Mouse (Mus musculus): Measurements from ENCODE around the gene Sgms1. TPM values are rescaled to one million over a fixed set of nuclear protein-coding genes. Genes with fewer than 3 reads are reported as not detected.

The Sgms1 gene
- polyA plus RNA-seq, 1 experiment from 2014 or later: 45.0 TPM

DNA sequence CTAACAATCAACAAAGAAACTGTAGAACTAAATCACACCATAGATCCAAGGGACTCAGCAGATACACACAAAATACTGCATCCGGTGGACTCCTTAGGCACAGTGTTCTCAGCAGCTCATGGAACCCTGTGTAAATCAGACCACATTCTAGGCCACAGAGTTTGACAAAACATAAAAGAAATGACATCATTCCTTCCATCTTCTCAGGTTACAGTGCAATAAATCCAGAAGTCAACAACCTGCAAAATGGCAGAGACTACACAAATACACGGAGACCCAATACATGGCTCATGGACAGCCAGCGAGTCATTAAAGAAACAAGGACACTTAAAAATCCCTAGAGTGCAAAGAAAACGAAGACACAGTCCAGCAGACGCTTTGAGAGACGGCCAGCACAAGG is 51.8 kb downstream of the Sgms1 start:
- H3K4me2 ChIP-seq: no peak overlapping the region
- WGBS: 59% methylated on average over 6 of the region's 6 CpGs
- 0 out of 2 replicates have a peak overlapping the region, but pooled peaks have one; percentile 23 for H3K27ac ChIP-seq (ENCODE audit: poor library complexity, severe bottlenecking)
- peaks cover 61% of the 10 kb centered on the region for H3K4me1 ChIP-seq (replicated peaks)
- H3K9ac ChIP-seq: no peak overlapping the region
- H3K9me3 ChIP-seq (replicated peaks): no peaks in the 10 kb centered on the region
- peaks cover 2% of the 10 kb centered on the region; the same call in 1 of the 2 replicates for H3K36me3 ChIP-seq
- ATAC-seq (ENCODE audit: insufficient number of reproducible peaks, low FRiP score): no peak
- no peaks in the 10 kb centered on the region for H3K27me3 ChIP-seq (replicated peaks)
- no peak overlapping the region for H3K4me3 ChIP-seq

DNA sequence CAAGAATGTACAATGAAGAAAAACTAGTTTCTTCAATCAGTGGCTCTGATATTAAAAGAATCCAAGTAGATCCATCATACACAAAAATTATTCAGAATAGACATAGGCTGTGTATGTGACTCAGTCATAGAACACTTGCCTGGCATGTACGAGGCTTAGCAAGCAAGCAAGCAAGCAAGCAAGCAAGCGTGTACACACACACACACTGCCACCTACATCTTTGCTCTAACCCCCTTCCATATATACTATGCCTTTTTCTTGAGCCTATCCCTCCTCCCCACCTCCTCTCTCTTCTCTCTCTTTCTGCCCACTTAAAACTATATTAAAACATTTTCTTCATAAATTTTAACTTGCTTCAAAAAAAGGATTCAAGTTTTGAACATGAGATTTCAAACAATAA is 54.8 kb downstream of the Sgms1 start:
- H3K27me3 ChIP-seq (replicated peaks): no peaks in the 10 kb centered on the region
- 87% methylated on average over 2 of the region's 2 CpGs for WGBS
- no peak overlapping the region for H3K4me2 ChIP-seq
- H3K4me1 ChIP-seq (replicated peaks): peaks cover 44% of the 10 kb centered on the region
- no peak for ATAC-seq (ENCODE audit: insufficient number of reproducible peaks, low FRiP score)
- H3K9me3 ChIP-seq (replicated peaks): no peaks in the 10 kb centered on the region
- H3K9ac ChIP-seq: no peak overlapping the region
- H3K27ac ChIP-seq (ENCODE audit: poor library complexity, severe bottlenecking): no peak overlapping the region
- H3K36me3 ChIP-seq: peaks cover 2% of the 10 kb centered on the region; the same call in 1 of the 2 replicates
- no peak overlapping the region for H3K4me3 ChIP-seq

GRCm38 (mm10) chr19:32333544-32333943 is 56.0 kb downstream of the Sgms1 start:
- 58% methylated on average over 4 of the region's 4 CpGs for whole genome bisulfite sequencing
- H3K9me3 ChIP-seq (replicated peaks): no peaks in the 10 kb centered on the region
- H3K27ac ChIP-seq (ENCODE audit: poor library complexity, severe bottlenecking): no peak overlapping the region
- H3K36me3 ChIP-seq: no peaks in the 10 kb centered on the region
- H3K9ac ChIP-seq: no peak overlapping the region
- H3K4me2 ChIP-seq: no peak overlapping the region
- no peaks in the 10 kb centered on the region for H3K27me3 ChIP-seq (replicated peaks)
- ATAC-seq (ENCODE audit: insufficient number of reproducible peaks, low FRiP score): no peak
- peaks cover 47% of the 10 kb centered on the region for H3K4me1 ChIP-seq (replicated peaks)
- no peak overlapping the region for H3K4me3 ChIP-seq

DNA sequence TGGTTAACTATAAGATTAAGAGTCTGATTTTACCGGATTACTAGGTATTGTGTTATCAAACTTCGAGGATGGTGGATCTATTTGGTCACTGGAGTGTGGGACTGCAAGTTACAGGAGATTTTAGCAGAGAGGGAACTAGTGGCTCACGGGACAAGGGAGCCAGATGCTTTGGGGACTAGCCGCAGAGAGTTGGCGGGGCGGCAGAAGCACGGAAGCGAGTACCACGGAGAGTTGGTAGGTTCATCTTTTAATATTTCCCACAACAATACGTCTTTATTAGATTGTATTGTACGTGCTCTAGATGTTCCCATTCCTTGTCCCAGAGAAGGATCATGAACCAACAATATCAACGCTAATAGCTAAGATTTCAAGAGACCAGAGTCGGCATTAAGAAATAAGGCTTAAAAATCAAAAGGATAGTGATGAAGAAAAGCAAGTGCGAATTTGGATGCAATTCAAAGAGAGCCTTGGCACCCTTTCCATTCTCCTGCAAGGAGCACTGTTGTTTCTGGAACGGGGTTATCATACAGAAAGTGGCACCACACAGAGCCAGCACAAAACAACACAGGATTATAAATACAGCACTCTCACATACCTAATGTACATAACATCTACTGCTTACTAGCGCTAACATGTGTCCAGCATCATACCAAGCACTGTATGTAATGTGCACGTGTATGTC is 56.6 kb downstream of the Sgms1 start:
- WGBS: 89% methylated on average over 17 of the region's 17 CpGs
- Histone ChIP-seq H3K36me3 (no peaks in the 10 kb centered on the region), H3K9me3 (replicated peaks) (no peaks in the 10 kb centered on the region), H3K9ac (no peak overlapping the region), H3K4me1 (replicated peaks) (peaks cover 47% of the 10 kb centered on the region), H3K4me3 (no peak overlapping the region), H3K27ac (ENCODE audit: poor library complexity, severe bottlenecking) (no peak overlapping the region), H3K4me2 (no peak overlapping the region), H3K27me3 (replicated peaks) (no peaks in the 10 kb centered on the region)
- ATAC-seq (ENCODE audit: insufficient number of reproducible peaks, low FRiP score): no peak

DNA sequence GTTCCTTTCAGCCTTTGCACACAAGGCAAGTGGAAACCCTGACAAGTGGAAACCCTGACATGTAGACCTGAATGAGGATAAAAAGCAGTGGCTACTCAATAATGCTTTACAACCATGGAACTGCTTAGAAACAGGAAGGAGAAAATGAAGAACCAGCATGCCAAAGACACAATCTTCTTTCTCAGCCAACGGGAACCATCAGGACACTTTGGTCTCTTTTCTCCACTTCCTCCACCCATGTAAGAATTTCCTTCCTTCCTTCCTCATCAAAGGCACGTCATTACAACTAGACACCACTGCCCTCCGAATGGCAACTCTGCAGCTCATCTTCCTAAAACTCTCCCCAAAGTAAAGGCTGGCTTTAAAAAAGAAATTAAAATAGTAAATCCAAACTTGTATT is 59.3 kb downstream of the Sgms1 start:
- no peak for ATAC-seq (ENCODE audit: insufficient number of reproducible peaks, low FRiP score)
- Histone ChIP-seq H3K4me3 (no peak overlapping the region), H3K27me3 (replicated peaks) (no peaks in the 10 kb centered on the region), H3K36me3 (no peaks in the 10 kb centered on the region), H3K9me3 (replicated peaks) (no peaks in the 10 kb centered on the region), H3K27ac (ENCODE audit: poor library complexity, severe bottlenecking) (0 out of 2 replicates have a peak overlapping the region, but pooled peaks have one; percentile 1), H3K4me1 (replicated peaks) (peaks cover 49% of the 10 kb centered on the region), H3K9ac (no peak overlapping the region), H3K4me2 (no peak overlapping the region)
- WGBS: 64% methylated on average over 3 of the region's 3 CpGs

- no peak for ATAC-seq (ENCODE audit: insufficient number of reproducible peaks, low FRiP score)
- Histone ChIP-seq H3K36me3 (no peaks in the 10 kb centered on the region), H3K9me3 (replicated peaks) (no peaks in the 10 kb centered on the region), H3K27ac (ENCODE audit: poor library complexity, severe bottlenecking) (no peak overlapping the region), H3K4me1 (replicated peaks) (peaks cover 57% of the 10 kb centered on the region), H3K27me3 (replicated peaks) (no peaks in the 10 kb centered on the region), H3K9ac (no peak overlapping the region), H3K4me3 (no peak overlapping the region), H3K4me2 (no peak overlapping the region)
- WGBS: 80% methylated on average over 5 of the region's 5 CpGs
Observed at GRCm38 (mm10) chr19:32329511-32329910, 60.0 kb downstream of the Sgms1 start.

DNA sequence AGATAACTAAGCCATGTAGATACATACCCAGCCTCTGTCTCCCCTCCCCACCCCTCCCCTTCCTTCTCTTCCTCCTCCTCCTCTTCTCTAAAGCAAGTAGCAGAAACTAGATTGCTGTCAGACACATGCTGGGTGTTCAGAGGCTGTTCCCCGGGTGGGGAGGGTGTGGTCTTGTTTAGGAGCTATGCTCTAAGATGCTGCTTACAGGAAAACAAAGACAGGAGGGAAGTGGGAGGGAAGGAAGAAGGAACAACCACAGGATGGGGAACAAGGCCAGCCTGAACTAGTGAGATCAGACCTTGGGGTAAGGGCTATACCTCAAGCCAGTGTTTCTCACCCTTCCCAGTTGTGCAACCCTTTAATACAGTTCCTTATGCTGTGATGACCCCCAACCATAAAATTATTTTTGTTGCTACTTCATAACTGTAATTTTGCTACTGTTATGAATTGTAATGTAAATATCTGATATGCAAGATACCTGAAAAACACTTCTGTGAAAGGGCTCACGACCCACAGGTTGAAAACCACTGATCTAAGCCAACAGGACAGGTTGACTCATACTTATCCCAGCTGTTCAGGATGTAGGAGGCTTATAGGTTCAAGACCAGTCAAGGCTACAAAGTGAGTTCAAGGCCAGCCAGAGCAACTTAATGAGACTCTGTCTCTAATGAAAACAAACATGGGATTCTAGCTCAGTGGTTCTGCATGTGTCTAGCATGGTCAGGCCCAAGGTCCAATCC is 61.3 kb downstream of the Sgms1 start:
- no peak for ATAC-seq (ENCODE audit: insufficient number of reproducible peaks, low FRiP score)
- H3K4me3 ChIP-seq: no peak overlapping the region
- 51% methylated on average over 2 of the region's 2 CpGs for WGBS
- no peaks in the 10 kb centered on the region for H3K27me3 ChIP-seq (replicated peaks)
- no peak overlapping the region for H3K9ac ChIP-seq
- H3K4me2 ChIP-seq: no peak overlapping the region
- peaks cover 58% of the 10 kb centered on the region for H3K4me1 ChIP-seq (replicated peaks)
- no peak overlapping the region for H3K27ac ChIP-seq (ENCODE audit: poor library complexity, severe bottlenecking)
- no peaks in the 10 kb centered on the region for H3K9me3 ChIP-seq (replicated peaks)
- H3K36me3 ChIP-seq: no peaks in the 10 kb centered on the region

DNA sequence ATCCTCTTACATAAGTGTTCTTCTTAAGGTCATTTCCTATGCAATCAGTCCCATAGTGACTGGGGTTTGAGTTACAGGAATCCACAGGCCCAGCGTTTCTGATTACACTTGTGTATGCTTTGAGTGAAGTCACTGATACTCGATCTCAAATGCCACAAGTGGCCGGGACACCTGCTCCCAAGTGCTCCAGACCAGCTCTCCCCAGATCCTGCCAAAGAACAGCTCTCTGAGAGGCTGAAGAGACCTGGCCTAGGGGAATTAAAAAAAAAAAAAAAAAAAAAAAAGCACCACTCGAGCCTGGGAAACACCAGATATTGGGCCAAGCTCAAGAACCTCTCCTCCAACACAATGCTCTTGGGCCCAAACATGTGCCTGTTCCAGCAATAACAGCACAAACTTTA is 62.9 kb downstream of the Sgms1 start:
- H3K36me3 ChIP-seq: no peaks in the 10 kb centered on the region
- no peaks in the 10 kb centered on the region for H3K27me3 ChIP-seq (replicated peaks)
- ATAC-seq (ENCODE audit: insufficient number of reproducible peaks, low FRiP score): no peak
- H3K9me3 ChIP-seq (replicated peaks): no peaks in the 10 kb centered on the region
- peak overlapping the region; percentile 9; the same call in 1 of the 2 replicates for H3K27ac ChIP-seq (ENCODE audit: poor library complexity, severe bottlenecking)
- no peak overlapping the region for H3K9ac ChIP-seq
- no peak overlapping the region for H3K4me3 ChIP-seq
- WGBS: 15% methylated on average over 4 of the region's 4 CpGs
- H3K4me2 ChIP-seq: no peak overlapping the region
- H3K4me1 ChIP-seq (replicated peaks): peaks cover 65% of the 10 kb centered on the region

DNA sequence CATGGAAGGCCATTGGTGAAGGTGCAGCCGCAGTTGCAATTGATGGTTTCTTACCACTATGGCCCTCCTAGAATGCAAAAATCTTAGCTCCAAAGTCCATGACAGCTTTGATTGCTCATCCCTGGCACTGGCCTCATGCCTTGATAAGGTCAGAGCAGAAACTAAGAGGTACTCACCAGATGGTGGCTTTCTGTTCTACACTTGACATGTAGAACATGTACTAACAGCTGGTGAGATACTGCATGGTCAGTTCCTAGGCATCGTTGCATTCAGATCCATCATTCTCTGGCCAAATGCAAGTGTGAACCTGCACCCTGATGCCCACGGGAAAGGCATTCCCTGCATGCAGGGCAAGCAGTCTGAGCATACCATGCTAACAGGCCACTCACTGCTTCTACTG is 63.4 kb downstream of the Sgms1 start:
- WGBS: 63% methylated on average over 3 of the region's 3 CpGs
- H3K27me3 ChIP-seq (replicated peaks): no peaks in the 10 kb centered on the region
- no peak overlapping the region for H3K9ac ChIP-seq
- H3K9me3 ChIP-seq (replicated peaks): no peaks in the 10 kb centered on the region
- H3K27ac ChIP-seq (ENCODE audit: poor library complexity, severe bottlenecking): 0 out of 2 replicates have a peak overlapping the region, but pooled peaks have one; percentile 9
- no peak overlapping the region for H3K4me2 ChIP-seq
- peaks cover 67% of the 10 kb centered on the region for H3K4me1 ChIP-seq (replicated peaks)
- no peaks in the 10 kb centered on the region for H3K36me3 ChIP-seq
- no peak for ATAC-seq (ENCODE audit: insufficient number of reproducible peaks, low FRiP score)
- no peak overlapping the region for H3K4me3 ChIP-seq

GRCm38 (mm10) chr19:32325100-32325768 is 64.3 kb downstream of the Sgms1 start:
- no peaks in the 10 kb centered on the region for H3K27me3 ChIP-seq (replicated peaks)
- peaks cover 62% of the 10 kb centered on the region for H3K4me1 ChIP-seq (replicated peaks)
- no peak overlapping the region for H3K4me3 ChIP-seq
- peak; percentile 69 for ATAC-seq (ENCODE audit: insufficient number of reproducible peaks, low FRiP score)
- WGBS: 43% methylated on average over 10 of the region's 10 CpGs
- H3K36me3 ChIP-seq: no peaks in the 10 kb centered on the region
- no peaks in the 10 kb centered on the region for H3K9me3 ChIP-seq (replicated peaks)
- H3K4me2 ChIP-seq: no peak overlapping the region
- peak overlapping the region; percentile 44; the same call in 1 of the 2 replicates for H3K27ac ChIP-seq (ENCODE audit: poor library complexity, severe bottlenecking)
- H3K9ac ChIP-seq: no peak overlapping the region

DNA sequence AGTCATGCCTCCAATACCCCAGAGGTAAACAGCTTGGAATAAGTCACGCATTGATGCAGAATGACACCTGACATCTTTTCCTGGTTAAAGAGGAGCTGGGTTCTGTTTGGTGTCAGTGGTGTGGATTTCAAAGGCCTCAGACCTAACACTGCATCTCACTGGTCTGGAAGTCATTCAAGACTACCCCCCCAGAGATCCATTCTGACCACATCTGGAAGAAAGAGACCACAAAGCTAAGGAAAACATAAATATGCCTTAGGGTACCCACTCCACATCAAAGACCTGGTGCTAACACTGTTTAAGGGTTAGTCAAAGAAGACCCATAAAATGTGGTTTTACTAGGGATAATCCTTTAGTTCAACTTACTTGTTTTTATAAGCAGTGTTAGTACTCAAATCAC is 65.0 kb downstream of the Sgms1 start:
- no peaks in the 10 kb centered on the region for H3K27me3 ChIP-seq (replicated peaks)
- WGBS: 83% methylated on average over 1 of the region's 1 CpGs
- peaks cover 61% of the 10 kb centered on the region for H3K4me1 ChIP-seq (replicated peaks)
- H3K36me3 ChIP-seq: no peaks in the 10 kb centered on the region
- H3K27ac ChIP-seq (ENCODE audit: poor library complexity, severe bottlenecking): peak overlapping the region; percentile 44; the same call in 1 of the 2 replicates
- H3K9ac ChIP-seq: no peak overlapping the region
- no peaks in the 10 kb centered on the region for H3K9me3 ChIP-seq (replicated peaks)
- no peak for ATAC-seq (ENCODE audit: insufficient number of reproducible peaks, low FRiP score)
- no peak overlapping the region for H3K4me3 ChIP-seq
- no peak overlapping the region for H3K4me2 ChIP-seq
